Mouse (Mus musculus) testis, adult 2 months (tissue): ENCODE results near the gene Shc1.

ENCODE experiments used
- CTCF ChIP-seq: fragments of 200-500 bp; IDR thresholded peaks from 2 replicates; pipeline ENCODE4 v1.5.1; 2012; ENCODE audit warnings: low read depth, mild to moderate bottlenecking, inconsistent platforms, low read length, moderate library complexity; ENCODE audit not compliant: control insufficient read depth, insufficient read depth, insufficient replicate concordance
- POLR2A ChIP-seq: fragments of 200-500 bp; IDR thresholded peaks from 2 replicates; pipeline ENCODE4 v1.6.1; 2012; ENCODE audit warnings: low read depth, mild to moderate bottlenecking, inconsistent platforms, low read length, moderate library complexity; ENCODE audit not compliant: control insufficient read depth

GRCm38 (mm10) chr3:89390699-89391662 is 27.3 kb upstream of the Shc1 start:
- TF ChIP-seq POLR2A (no peak), CTCF (no peak)
